Mouse (Mus musculus) bone marrow macrophage, adult 2 months (primary cell): ENCODE data around the gene Pi16. TPM values are rescaled to one million over a fixed set of nuclear protein-coding genes. Genes with fewer than 3 reads are reported as not detected.

ENCODE experiments used
- H3K27ac ChIP-seq: 2 replicates; pipeline ENCODE4 v1.5.1; 2012; ENCODE audit warnings: low read depth, low read length; ENCODE audit not compliant: insufficient read depth
- H3K4me1 ChIP-seq: 2 replicates; pipeline ENCODE4 v1.6.1; 2012; ENCODE audit warnings: low read length; ENCODE audit not compliant: control insufficient read depth, insufficient read depth
- H3K4me3 ChIP-seq: 2 replicates; pipeline ENCODE4 v1.5.1; 2012; ENCODE audit warnings: mild to moderate bottlenecking, low read length, moderate library complexity; ENCODE audit not compliant: insufficient read depth
- CTCF ChIP-seq: IDR thresholded peaks from 2 replicates; pipeline ENCODE4 v1.5.1; 2012; ENCODE audit warnings: low read depth, mild to moderate bottlenecking, low read length, moderate library complexity
- POLR2A ChIP-seq: IDR thresholded peaks from 2 replicates; pipeline ENCODE4 v1.6.1; 2012; ENCODE audit warnings: mild to moderate bottlenecking, low read depth, low read length, borderline replicate concordance
- polyA plus RNA-seq: library from polyadenylated mRNA; stranded (reverse); fragments of >200 nt; gene quantifications from 2 replicates; pipeline ENCODE4 v1.2.4, GENCODE M21; 2012; ENCODE audit not compliant: missing spikeins, insufficient read depth, insufficient read length

The Pi16 gene
- polyA plus RNA-seq, 1 experiment, result not detected

- Histone ChIP-seq H3K4me3 (no peak overlapping the region), H3K4me1 (peaks cover 32% of the 10 kb centered on the region), H3K27ac (no peak overlapping the region)
- TF ChIP-seq POLR2A (no peak), CTCF (no peak)
Measured at GRCm38 (mm10) chr17:29318731-29319250, 1.3 kb downstream of the Pi16 start.

GRCm38 (mm10) chr17:29319476-29319875 is 2.0 kb downstream of the Pi16 start:
- Histone ChIP-seq H3K27ac (no peak overlapping the region), H3K4me1 (peaks cover 32% of the 10 kb centered on the region), H3K4me3 (no peak overlapping the region)
- TF ChIP-seq CTCF (no peak), POLR2A (no peak)

- TF ChIP-seq CTCF (no peak), POLR2A (no peak)
- Histone ChIP-seq H3K27ac (no peak overlapping the region), H3K4me1 (peaks cover 30% of the 10 kb centered on the region), H3K4me3 (no peak overlapping the region)
Measured at GRCm38 (mm10) chr17:29319881-29320639, 2.6 kb downstream of the Pi16 start.

GRCm38 (mm10) chr17:29321765-29322602 is 4.5 kb downstream of the Pi16 start:
- no peak for TF ChIP-seq POLR2A
- no peak for TF ChIP-seq CTCF
- H3K4me1 ChIP-seq, result peaks cover 11% of the 10 kb centered on the region
- H3K27ac ChIP-seq, result no peak overlapping the region

GRCm38 (mm10) chr17:29322603-29322962 is 5.1 kb downstream of the Pi16 start:
- Histone ChIP-seq H3K4me1 (peaks cover 11% of the 10 kb centered on the region), H3K4me3 (no peak overlapping the region), H3K27ac (no peak overlapping the region)
- TF ChIP-seq POLR2A (no peak), CTCF (no peak)

More at GRCm38 (mm10) chr17:29321765-29322602, 4.5 kb downstream of the Pi16 start:
- H3K4me3 ChIP-seq, result no peak overlapping the region

GRCm38 (mm10) chr17:29323625-29324024 is 6.1 kb downstream of the Pi16 start:
- Histone ChIP-seq H3K4me1 (peaks cover 7% of the 10 kb centered on the region), H3K4me3 (no peak overlapping the region), H3K27ac (no peak overlapping the region)
- TF ChIP-seq CTCF (no peak), POLR2A (no peak)

- no peaks in the 10 kb centered on the region for H3K4me1 ChIP-seq
- TF ChIP-seq CTCF (no peak), POLR2A (no peak)
- no peak overlapping the region for H3K4me3 ChIP-seq
- H3K27ac ChIP-seq, result no peak overlapping the region
Measured at GRCm38 (mm10) chr17:29325831-29326230, 8.4 kb downstream of the Pi16 start.

- no peaks in the 10 kb centered on the region for H3K4me1 ChIP-seq
- H3K27ac ChIP-seq, result no peak overlapping the region
- no peak overlapping the region for H3K4me3 ChIP-seq
- TF ChIP-seq CTCF (no peak), POLR2A (no peak)
Measured at GRCm38 (mm10) chr17:29326531-29327529, 9.3 kb downstream of the Pi16 start.

- no peak for TF ChIP-seq CTCF
- TF ChIP-seq POLR2A, result no peak
- Histone ChIP-seq H3K4me3 (no peak overlapping the region), H3K27ac (no peak overlapping the region), H3K4me1 (no peaks in the 10 kb centered on the region)
Measured at GRCm38 (mm10) chr17:29327691-29328090, 10.2 kb downstream of the Pi16 start.
